Mouse (Mus musculus): ENCODE data around the gene Olfr130.

The Olfr130 gene

DNA sequence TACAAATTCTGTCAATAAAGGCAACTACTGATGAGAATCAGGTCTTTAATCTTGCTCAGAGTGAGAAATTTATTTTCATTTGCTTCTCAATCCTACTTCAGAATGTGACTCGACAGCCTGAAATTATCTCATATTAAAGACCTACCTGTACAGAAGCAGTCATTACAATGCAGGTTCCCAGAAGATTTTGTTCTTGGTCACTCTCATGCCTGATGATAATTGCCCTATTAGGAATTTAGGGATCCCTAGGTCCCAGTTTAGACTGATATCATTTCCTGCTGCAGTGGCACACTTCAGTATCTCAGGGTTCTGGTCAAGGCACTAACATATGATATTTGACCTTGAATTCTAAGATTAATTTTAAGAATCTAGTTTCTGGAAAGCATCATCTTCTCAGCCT lies at the start of gene Olfr130:
TSS of gene Olfr130 (plus strand) at position 301 of the 400 bp plus-strand sequence.
- no peak for ATAC-seq (ENCODE audit: insufficient number of reproducible peaks, low FRiP score, low TSS enrichment)

DNA sequence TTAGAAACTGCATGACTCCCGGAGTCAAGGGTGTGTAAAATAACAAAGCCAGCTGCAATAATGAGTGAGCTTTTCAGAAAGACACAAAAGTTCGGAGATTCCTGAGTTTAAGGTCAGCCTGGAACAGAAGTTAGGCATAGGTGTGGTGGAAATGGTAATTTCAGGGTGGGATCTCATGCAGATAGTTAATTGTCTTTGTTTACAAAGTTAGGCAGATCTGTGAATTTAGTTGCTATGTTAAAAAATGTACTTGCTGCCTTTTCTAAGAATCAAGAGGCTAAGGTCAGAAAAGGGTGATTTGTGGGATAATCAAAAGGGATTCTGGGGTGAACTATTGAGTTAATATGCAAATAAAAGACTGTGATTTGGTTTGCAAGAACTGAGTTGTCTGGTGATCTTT lies 47.4 kb upstream of the Olfr130 start:
- no peak for ATAC-seq (ENCODE audit: insufficient number of reproducible peaks, low FRiP score, low TSS enrichment)

DNA sequence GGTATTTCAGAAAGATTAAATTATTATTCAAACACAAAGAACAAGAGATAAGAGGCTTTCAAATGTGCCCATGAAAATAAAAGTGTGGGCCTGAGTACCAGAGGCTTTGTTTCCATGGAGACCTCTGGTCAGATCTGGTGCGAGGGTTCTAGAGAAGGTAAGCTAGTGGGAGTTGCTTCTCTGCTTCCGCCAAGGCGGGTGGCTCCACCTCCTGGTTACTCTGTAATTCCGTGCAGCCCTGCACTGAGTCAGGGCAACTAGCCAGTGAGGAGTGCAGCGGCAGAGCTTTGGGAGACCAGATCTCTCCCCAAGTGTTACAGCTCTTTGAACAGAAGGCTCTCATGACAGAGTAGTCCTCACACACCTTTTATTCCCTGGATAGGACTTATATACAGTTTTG lies 37.4 kb upstream of the Olfr130 start:
- ATAC-seq (ENCODE audit: insufficient number of reproducible peaks, low FRiP score, low TSS enrichment): no peak

DNA sequence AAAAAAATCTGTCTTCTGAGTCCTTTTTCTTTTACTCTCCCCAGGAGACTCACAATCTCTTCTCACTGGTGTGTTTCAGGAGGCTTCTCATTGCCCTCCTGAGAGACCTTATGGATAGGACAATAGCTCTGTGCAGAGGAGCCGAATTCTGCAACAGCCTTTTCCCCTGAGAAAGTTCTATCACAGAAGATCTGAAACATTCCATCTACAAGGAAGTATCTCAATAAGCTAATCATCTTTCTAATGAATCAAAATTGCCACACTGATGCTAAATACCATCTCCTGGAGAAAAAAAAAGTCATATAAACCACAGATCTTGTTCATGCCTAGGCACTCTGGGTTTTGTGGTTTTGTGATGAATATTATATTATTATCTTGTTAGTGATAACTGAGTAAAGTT lies 3.7 kb upstream of the Olfr130 start, which contains the start of gene Olfr129:
TSS of gene Olfr129 (minus strand) at position 101 of the 400 bp plus-strand sequence.
- ATAC-seq (ENCODE audit: insufficient number of reproducible peaks, low FRiP score, low TSS enrichment): no peak

DNA sequence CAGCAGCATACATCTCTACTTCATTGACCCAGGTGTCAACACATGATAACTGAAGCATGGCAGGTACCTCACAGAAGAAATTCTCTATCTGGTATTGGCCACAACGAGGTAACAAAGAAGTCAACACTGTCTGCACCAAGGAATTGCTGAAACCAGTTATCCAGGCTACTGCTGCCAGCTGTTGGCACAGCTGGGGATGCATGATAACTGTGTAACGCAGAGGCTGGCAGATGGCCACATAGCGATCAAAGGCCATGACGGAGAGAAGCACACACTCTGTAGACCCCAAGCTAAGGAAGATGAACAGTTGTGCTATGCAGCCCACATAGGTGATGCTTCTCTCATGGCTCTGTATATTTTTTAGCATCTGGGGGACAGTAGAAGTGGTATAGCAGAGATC lies 18.6 kb downstream of the Olfr130 start:
- no peak for ATAC-seq (ENCODE audit: insufficient number of reproducible peaks, low FRiP score, low TSS enrichment)

DNA sequence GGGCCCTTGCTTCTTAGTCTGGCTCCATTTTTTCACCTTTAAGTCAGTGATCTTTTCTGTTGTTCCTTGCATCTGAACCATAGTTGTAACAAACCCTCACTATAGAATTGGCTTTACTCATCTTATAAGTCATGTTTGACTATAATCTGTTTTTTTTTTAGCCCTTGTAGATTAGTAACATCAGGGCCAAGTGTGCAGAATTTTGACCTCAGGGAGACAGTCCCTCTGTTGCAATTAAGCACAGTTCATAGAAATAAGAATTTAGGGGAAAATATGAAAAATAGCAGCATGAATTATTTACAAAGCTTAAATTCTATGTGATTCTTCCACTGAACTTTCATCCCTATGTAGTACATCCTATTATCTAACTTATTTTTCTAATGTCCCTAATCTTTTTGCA lies 24.9 kb downstream of the Olfr130 start, which contains the start of gene Olfr131:
TSS of gene Olfr131 (minus strand) at position 101 of the 400 bp plus-strand sequence.
- ATAC-seq (ENCODE audit: insufficient number of reproducible peaks, low FRiP score, low TSS enrichment): no peak

All from cerebellum, adult (tissue).